Mouse (Mus musculus) NIH3T3 (cell line): ENCODE data around the gene Dst.
"Not testable (repeated sequence)": the region's sequence is repeated elsewhere in the genome, so short reads cannot be mapped to it uniquely, and the experiment has no call there.

ENCODE experiments used
- DNase-seq: peaks from one replicate; pipeline ENCODE4 v3.0.0-alpha.2; 2012; ENCODE audit warnings: low read depth

The Dst gene

GRCm38 (mm10) chr1:34065551-34066048 is 157.6 kb downstream of the Dst start:
- no peak for DNase-seq

- not testable (repeated sequence) for DNase-seq
Observed at GRCm38 (mm10) chr1:34066401-34066800, 158.4 kb downstream of the Dst start.

- peak; percentile 43 for DNase-seq
Observed at GRCm38 (mm10) chr1:34068341-34068740, 160.3 kb downstream of the Dst start.

DNA sequence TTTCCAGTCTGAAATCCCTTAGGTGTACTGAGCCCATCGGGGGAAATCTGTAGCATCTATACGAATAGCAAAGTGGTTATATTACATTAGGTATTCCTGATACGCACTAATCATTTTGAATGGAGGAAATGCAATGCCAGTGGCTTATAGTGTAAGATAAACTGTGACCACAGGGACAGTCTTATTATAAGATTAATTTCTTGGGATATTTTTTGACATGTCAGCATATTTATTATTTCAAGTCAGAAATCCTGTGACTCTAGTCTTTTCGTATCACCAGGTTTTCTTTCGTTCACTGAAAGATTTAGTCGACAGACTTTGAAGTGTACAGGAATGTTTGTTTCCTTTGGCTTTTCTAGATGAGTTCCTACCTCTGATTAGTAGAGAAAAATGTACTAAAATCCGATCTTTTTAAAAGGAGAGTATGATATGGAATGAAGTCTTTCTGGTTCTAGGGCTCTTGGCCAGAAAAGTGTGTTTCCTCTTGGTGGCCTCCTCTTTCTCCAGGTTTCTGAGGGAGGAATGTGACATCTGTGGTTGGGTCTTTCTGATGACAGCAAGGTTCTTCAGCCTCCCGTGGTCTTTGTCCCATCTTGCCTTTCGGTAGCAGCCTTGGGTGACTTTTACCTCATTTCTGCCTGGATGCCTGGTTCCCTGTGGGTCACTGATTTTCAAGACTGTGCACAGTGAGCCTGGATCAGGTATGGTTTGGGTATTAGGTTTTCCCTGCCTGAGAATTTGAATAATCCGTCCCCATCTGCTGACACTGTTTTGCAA is 161.7 kb downstream of the Dst start:
- DNase-seq: no peak

- peak; percentile 14 for DNase-seq
Observed at GRCm38 (mm10) chr1:34070474-34070873, 162.4 kb downstream of the Dst start.

DNA sequence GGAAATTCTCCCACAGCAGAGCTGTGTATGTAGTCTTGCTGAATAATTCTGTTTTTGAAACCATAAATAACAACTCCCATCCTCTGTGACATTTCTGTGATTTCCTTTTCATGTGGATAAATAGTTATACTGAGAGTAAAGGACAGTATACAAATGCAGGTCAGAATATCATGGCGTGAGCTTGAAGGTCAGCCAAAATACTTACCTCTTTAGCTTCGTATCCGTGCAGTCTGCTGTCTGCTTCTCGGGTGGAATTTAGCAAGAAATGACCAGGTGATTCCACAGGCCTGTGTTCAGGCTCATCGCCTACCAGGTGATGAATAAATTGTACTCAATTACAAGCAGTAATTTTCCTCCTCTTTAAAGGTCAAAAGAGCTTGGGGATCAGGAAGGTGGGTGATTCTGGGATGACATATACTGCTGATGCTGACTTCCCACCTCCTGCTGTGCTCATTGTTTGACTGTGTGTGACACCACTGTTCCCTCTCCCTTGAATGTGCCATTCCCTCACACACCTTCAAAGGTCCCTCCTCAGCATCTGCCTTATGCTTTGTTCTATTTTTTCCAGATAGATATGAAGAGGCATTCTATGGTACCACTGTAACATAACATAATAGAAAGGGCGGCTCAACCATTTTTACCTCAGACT is 163.1 kb downstream of the Dst start:
- no peak for DNase-seq

DNA sequence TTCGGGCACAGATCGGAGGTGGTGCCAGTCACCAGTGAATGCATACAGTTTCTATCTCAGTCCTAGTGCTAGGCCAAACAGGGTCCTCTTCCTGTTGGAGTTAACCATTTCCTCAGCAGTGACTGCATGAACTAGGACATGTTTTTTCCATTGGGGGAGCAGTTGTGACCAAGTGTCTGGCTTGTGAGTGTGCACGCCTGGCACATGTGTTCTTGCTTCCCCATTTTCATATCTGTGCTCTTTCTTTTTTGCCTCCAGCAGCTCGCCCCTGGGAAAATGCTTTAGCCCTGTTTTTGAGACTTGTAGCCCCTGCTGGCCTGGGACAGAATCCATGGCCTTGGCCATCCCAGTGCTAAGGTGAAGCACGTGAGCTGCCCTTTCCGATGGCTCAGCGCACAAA is 164.2 kb downstream of the Dst start:
- DNase-seq: no peak

DNA sequence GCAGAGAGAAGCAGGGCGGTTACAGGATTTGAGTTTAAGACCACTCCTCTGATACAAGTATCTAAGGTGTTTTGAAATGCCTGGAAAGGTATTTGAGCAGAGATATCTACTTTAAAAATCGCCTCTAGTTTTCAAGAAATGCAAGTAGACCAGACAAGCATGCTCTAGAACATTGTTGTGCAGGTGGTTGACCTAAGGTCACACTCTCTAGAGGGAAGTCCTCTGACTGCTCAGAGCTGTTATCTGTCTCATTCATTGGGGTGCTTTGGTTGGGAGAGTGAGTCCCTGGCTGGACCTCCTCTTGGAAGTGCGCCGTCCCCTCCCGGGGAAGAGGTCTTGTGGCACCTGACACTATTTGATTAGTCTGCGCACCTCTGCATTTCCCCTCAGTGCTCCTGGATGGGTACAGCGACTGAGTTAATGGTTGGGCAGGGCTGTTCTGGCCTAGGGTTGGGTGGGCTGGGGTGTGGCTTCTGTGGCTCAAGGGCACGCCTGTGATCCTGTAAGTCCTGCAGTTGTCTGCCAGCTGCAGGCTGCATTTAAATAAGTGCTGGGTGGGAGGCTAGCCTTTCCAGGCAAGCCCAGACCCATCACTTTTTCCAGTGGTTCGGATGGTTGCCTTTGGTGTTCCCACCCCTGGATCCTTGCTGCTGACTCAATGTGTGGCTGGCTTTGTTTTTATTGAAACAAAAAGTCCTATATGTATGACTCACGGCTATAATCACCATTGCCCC is 165.6 kb downstream of the Dst start:
- peak; percentile 53 for DNase-seq

- peak; percentile 27 for DNase-seq
Observed at GRCm38 (mm10) chr1:34074245-34075187, 166.5 kb downstream of the Dst start.

DNA sequence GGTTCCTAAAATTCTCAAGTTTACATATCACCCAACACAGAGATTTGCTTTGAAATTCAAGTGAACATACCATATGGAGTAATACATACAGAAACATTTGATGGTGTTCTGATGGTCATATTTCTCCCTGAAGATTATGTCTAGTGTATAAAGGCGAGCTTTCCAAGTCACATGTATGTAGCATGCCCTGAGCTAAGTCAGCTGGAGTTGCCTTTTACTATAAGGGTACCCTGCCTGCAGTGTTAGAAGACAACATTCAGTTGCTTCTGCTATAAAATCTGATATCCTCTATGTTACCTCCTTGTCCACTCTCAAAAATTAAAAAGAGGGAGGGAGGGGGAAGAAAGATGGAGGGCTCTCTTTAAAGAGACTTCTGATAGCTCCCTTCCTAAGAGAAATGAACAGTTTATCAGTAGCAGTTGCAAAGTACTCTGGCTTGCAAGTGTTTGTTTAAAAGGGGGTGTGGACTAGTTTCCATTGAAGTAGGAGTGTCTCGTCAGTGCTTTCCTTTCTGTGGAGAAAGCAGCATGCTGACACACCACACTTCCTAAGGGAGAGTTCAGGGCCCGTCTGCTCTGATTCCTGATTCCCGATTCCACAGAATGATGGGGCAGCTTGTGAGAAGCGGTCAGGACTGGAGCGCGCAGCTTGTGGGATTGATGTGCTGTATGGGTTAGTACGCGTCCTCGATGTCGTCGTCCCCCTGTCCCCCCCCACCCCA is 168.8 kb downstream of the Dst start:
- DNase-seq: no peak

DNA sequence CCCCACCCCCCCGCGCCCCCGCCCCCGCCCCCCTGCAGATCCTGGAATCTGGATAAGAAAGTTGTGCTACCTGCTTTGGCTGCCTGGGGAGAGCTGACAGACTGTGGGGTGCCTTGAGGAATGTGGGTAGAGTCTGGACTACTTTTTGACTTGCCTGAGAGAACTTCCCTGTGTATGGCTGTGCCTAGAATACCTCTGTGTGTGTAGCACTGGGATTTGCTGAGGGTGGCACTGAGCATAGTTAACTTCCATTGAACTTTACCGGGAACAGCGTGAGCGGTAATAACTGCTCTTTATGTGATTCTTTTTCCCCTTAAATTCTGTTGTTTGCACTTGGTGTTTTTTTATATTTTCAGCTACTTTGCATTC is 169.4 kb downstream of the Dst start:
- no peak for DNase-seq

- DNase-seq: peak; percentile 13
Observed at GRCm38 (mm10) chr1:34077941-34078340, 169.9 kb downstream of the Dst start.

GRCm38 (mm10) chr1:34089011-34089410 is 181.0 kb downstream of the Dst start:
- no peak for DNase-seq

GRCm38 (mm10) chr1:34090700-34091099 is 182.7 kb downstream of the Dst start:
- DNase-seq: no peak

DNA sequence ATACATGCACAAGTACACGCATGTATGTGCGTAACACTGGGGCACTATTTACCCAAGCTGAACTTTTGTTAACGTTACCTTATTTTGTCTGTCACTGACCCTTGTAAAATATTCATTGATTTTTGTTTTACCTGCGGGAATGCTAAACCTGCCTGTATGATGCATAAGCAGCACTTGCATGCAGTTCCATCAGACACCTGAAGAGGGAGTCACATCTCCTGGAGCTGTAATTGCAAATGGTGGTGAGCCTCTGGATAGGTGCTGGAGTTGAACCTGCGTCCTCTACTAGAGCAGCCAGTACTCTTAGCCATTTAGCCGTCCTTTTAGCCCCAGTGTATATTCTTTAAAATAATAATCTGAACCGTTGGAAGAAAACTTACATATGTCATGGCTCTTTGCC is 185.6 kb downstream of the Dst start:
- DNase-seq: no peak

DNA sequence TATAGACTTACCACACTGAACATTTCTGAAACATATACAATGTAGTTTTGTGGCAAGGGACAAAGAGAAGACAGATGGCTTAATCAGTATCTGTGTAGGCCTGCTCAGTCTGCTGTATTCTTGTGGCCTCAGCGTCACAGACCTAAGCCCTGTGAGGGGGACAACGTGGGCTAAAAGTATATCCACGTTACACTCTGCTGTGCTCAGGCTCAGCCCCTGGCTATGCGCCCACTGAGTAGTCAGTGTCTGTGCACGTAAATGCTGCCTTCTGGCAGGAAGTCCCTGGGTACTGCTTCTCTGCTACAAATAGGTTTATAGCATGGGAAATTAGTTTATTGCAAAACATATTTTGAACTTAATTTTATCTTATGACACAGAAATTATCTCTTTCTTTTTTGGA is 186.3 kb downstream of the Dst start:
- DNase-seq: peak; percentile 53

DNA sequence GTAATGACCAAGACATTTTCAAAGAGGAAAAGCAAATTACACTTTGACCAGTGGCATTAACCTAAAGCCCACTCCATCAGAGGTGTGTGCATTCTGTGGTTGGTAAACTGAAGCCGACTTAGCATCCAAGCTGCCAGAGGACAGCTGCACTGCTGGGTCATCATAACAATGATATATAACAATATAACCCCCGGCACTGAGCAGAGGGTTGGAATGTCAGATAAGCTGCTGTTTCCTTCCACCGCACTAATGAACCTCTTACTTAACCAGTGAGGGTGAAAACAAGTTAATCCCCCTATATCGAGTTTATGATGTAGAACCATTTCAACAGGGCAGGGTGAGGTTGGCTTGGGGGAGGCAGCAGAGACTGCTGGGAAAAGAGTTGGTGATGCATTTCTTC is 187.1 kb downstream of the Dst start:
- DNase-seq: no peak

DNA sequence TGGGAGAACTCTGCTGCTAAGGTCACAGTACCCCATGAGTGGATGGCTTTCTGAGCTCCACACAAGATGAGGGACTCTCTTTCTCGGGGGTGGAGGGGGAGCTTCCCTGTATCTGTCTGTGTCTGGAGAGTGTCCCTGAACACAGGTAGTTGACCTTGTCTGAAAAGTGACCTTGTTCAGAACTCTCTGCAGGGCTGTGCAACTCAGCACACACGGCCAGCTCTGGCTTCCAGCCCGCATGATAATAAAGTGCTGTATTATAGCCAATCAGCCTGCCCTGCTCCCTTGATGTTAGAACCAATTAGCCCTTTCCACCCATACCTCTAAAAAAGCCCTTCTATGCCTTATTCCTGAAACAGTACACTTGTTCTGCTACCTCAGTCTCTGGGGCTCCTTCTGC is 188.9 kb downstream of the Dst start:
- DNase-seq: no peak

GRCm38 (mm10) chr1:34097640-34098039 is 189.6 kb downstream of the Dst start:
- DNase-seq: no peak

DNA sequence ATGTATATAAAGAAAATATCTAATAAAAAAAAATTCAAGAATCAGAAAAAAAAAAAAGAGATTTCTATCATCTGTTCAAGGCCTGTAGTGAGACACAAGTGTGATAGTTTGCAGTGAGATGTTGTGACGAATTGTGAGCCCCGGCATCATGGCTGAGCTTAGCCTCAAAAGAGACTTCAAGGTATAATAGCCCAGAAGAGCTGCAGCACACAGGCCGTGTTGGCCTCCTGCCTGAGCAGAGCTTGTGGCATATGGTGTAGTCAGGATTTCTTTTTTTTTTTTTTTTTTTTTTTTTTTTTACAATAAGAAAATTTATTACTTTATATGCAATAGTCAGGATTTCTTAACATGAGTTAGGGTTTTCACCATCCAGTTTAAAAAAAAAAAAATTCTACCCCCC is 191.4 kb downstream of the Dst start:
- DNase-seq: peak; percentile 56

- no peak for DNase-seq
Observed at GRCm38 (mm10) chr1:34100385-34100784, 192.4 kb downstream of the Dst start.
